Mouse (Mus musculus): ENCODE results near the gene Olfr1229. TPM values are rescaled to one million over a fixed set of nuclear protein-coding genes. Genes with fewer than 3 reads are reported as not detected.

Gene Olfr1229
- not detected in 2 replicates for polyA plus RNA-seq (2015; fragmentation: Nextera tagmentation; extraction: Ambion mirVana)

DNA sequence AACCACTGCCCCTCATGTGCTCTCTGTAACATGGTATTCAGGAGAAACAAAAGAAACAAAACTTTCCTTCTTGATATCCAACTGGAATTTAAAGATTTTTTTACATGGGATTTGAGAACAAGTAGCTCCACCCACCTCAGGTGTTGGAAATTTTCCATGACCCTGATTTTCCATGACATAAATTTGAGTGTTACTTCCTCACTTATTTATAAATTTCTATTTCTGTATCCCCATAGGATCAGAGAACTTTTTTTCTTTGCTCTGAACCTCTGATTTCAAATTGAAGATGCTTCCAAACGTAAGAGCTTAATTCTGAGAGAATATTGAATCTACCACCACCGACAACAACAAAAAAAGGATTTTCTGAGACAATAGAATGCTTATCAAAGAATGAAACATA is at the start of gene Olfr1229:
Olfr1229 (minus strand) TSS at position 101 of the 400 bp plus-strand sequence.
- 62% methylated on average over 2 of the region's 2 CpGs for WGBS
- Histone ChIP-seq H3K36me3 (ENCODE audit: insufficient read depth, low read length) (no peaks in the 10 kb centered on the region), H3K4me1 (ENCODE audit: insufficient read depth, low read depth, low read length) (no peaks in the 10 kb centered on the region), H3K4me2 (replicated peaks; ENCODE audit: low read depth, low read length) (no peak within 1 kb of the TSS), H3K27ac (ENCODE audit: low read length) (no peak within 1 kb of the TSS), H3K4me3 (ENCODE audit: low read depth, low read length) (no peak within 1 kb of the TSS), H3K9ac (replicated peaks; ENCODE audit: low read depth) (no peak within 1 kb of the TSS), H3K27me3 (replicated peaks; ENCODE audit: insufficient read depth, low read length) (no peaks in the 10 kb centered on the region), H3K9me3 (ENCODE audit: low read length) (no peaks in the 10 kb centered on the region)
- TF ChIP-seq CTCF (IDR thresholded peaks at IDR 0.05): no peak
- TF ChIP-seq EP300 (IDR thresholded peaks at IDR 0.05): no peak
- ATAC-seq (no peak), DNase-seq (ENCODE audit: low spot score) (no peak)

DNA sequence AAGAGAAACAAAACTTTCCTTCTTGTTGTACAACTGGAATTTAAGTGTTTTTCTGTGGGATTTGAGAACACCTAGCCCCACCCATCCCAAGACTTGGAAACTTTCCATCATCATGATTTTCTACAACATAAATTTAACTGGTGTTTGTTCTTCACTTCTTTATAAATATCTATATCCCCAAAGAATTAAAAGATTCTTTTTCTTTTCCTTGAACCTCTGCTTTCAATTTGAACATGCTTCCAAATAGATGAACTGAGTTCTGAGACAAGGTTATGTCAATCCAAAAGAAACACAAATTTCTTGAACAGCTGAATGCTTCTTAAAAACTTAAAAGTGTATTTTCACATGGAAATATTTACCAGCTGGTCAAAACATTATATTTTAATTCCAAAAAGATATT is 41.8 kb upstream of the Olfr1229 start, which contains the start of gene Olfr1232:
Olfr1232 (minus strand) TSS at position 101 of the 400 bp plus-strand sequence.
- DNase-seq (ENCODE audit: low spot score): no peak
- Histone ChIP-seq H3K9me3 (ENCODE audit: low read length) (no peaks in the 10 kb centered on the region), H3K4me3 (ENCODE audit: low read depth, low read length) (no peak within 1 kb of the TSS), H3K36me3 (ENCODE audit: insufficient read depth, low read length) (no peaks in the 10 kb centered on the region), H3K27me3 (replicated peaks; ENCODE audit: insufficient read depth, low read length) (no peaks in the 10 kb centered on the region), H3K27ac (ENCODE audit: low read length) (no peak within 1 kb of the TSS), H3K4me2 (replicated peaks; ENCODE audit: low read depth, low read length) (no peak within 1 kb of the TSS), H3K9ac (replicated peaks; ENCODE audit: low read depth) (no peak within 1 kb of the TSS), H3K4me1 (ENCODE audit: insufficient read depth, low read depth, low read length) (no peaks in the 10 kb centered on the region)
- no peak for ATAC-seq
- TF ChIP-seq EP300 (IDR thresholded peaks at IDR 0.05): no peak

DNA sequence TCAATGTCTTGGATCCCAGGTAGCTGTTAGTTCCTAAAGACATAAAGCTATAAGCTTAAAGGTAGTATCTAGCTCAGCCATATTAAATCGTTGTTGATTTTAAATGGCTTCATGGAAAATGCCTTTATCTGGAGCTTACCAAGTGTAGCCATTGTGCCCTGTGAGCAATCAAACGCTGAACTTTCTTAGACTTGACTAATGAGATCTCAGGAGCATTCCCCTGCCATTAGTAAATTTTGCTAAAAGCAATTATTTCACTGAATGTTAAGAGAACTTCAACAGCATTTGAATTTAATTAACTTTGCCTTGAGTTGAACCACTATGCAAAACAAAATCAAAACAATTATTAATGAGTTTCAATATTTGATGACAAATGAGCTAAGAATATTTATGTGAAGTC is 19.2 kb upstream of the Olfr1229 start, which contains the start of gene Olfr1231:
Olfr1231 (minus strand) TSS at position 101 of the 400 bp plus-strand sequence.
- H3K9me3 ChIP-seq (ENCODE audit: low read length): no peaks in the 10 kb centered on the region
- 61% methylated on average over 2 of the region's 2 CpGs for WGBS
- no peak within 1 kb of the TSS for H3K27ac ChIP-seq (ENCODE audit: low read length)
- no peak for TF ChIP-seq EP300 (IDR thresholded peaks at IDR 0.05)
- TF ChIP-seq CTCF (IDR thresholded peaks at IDR 0.05): no peak
- H3K9ac ChIP-seq (replicated peaks; ENCODE audit: low read depth): no peak within 1 kb of the TSS
- H3K4me2 ChIP-seq (replicated peaks; ENCODE audit: low read depth, low read length): no peak within 1 kb of the TSS
- no peaks in the 10 kb centered on the region for H3K27me3 ChIP-seq (replicated peaks; ENCODE audit: insufficient read depth, low read length)
- DNase-seq (ENCODE audit: low spot score) (no peak), ATAC-seq (no peak)
- no peaks in the 10 kb centered on the region for H3K36me3 ChIP-seq (ENCODE audit: insufficient read depth, low read length)
- no peaks in the 10 kb centered on the region for H3K4me1 ChIP-seq (ENCODE audit: insufficient read depth, low read depth, low read length)
- H3K4me3 ChIP-seq (ENCODE audit: low read depth, low read length): no peak within 1 kb of the TSS

DNA sequence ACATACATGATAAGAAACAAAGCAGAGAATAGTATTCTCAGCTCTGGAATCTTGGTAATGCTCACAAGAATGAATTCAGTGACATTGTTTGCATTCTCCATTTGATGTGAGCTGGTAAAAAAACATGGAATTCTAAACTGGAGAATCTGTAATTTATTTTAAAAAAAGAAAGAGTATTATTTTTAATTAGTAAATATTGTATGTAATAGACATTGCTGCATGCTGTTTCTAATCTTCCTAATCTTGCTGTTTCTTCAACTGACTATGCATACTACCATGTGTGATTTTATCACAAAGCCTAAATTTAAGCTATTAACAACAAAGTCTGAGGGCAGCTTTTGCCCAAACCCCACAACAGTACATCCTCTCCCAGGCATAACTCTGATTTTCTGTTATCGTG is 9.4 kb upstream of the Olfr1229 start, which contains the start of gene Olfr1230:
Olfr1230 (minus strand) TSS at position 101 of the 400 bp plus-strand sequence.
- H3K4me2 ChIP-seq (replicated peaks; ENCODE audit: low read depth, low read length): no peak within 1 kb of the TSS
- no peaks in the 10 kb centered on the region for H3K36me3 ChIP-seq (ENCODE audit: insufficient read depth, low read length)
- H3K9me3 ChIP-seq (ENCODE audit: low read length): no peaks in the 10 kb centered on the region
- H3K4me3 ChIP-seq (ENCODE audit: low read depth, low read length): no peak within 1 kb of the TSS
- no peaks in the 10 kb centered on the region for H3K27me3 ChIP-seq (replicated peaks; ENCODE audit: insufficient read depth, low read length)
- H3K9ac ChIP-seq (replicated peaks; ENCODE audit: low read depth): no peak within 1 kb of the TSS
- no peak for DNase-seq (ENCODE audit: low spot score)
- no peaks in the 10 kb centered on the region for H3K4me1 ChIP-seq (ENCODE audit: insufficient read depth, low read depth, low read length)
- TF ChIP-seq EP300 (IDR thresholded peaks at IDR 0.05): no peak
- TF ChIP-seq CTCF (IDR thresholded peaks at IDR 0.05): no peak
- no peak within 1 kb of the TSS for H3K27ac ChIP-seq (ENCODE audit: low read length)
- WGBS: 76% methylated on average over 1 of the region's 1 CpGs
- ATAC-seq: no peak

DNA sequence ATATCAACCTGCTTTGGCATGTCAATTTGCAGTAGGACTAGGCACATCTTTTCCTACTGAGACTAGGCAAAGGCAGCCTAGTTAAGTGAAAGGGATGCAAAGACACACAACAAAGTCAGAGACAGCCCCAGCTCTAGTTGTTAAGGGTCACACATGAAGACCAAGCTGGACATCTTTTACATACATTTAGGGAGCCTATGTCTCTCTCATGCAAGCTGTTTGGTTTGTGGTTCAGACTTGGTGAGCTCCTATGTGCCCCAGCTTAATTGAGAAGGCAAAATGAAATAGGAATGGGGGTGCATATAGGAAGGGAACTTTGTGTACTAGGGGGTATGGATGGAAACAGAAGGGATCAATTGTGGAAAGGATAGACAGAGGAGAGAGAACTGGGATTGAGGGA is 33.9 kb downstream of the Olfr1229 start, which contains the start of gene Olfr1228:
Olfr1228 (minus strand) TSS at position 101 of the 400 bp plus-strand sequence.
- Histone ChIP-seq H3K9ac (replicated peaks; ENCODE audit: low read depth) (no peak within 1 kb of the TSS), H3K27me3 (replicated peaks; ENCODE audit: insufficient read depth, low read length) (no peaks in the 10 kb centered on the region), H3K4me2 (replicated peaks; ENCODE audit: low read depth, low read length) (no peak within 1 kb of the TSS), H3K9me3 (ENCODE audit: low read length) (no peaks in the 10 kb centered on the region), H3K36me3 (ENCODE audit: insufficient read depth, low read length) (no peaks in the 10 kb centered on the region), H3K4me3 (ENCODE audit: low read depth, low read length) (no peak within 1 kb of the TSS), H3K4me1 (ENCODE audit: insufficient read depth, low read depth, low read length) (no peaks in the 10 kb centered on the region), H3K27ac (ENCODE audit: low read length) (no peak within 1 kb of the TSS)
- ATAC-seq: no peak
- no peak for DNase-seq (ENCODE audit: low spot score)
- TF ChIP-seq EP300 (IDR thresholded peaks at IDR 0.05) (no peak), CTCF (IDR thresholded peaks at IDR 0.05) (no peak)

Other genes starting within 250 kb of the Olfr1229 start
- gene Olfr1218, start 226.8 kb downstream of the Olfr1229 start, polyA plus RNA-seq (2015; fragmentation: Nextera tagmentation; extraction: Ambion mirVana): not detected in 2 replicates
- not detected in 2 replicates for gene Olfr1219, start 204.5 kb downstream of the Olfr1229 start, polyA plus RNA-seq (2015; fragmentation: Nextera tagmentation; extraction: Ambion mirVana)
- not detected in 2 replicates for gene Olfr1220, start 181.2 kb downstream of the Olfr1229 start, polyA plus RNA-seq (2015; fragmentation: Nextera tagmentation; extraction: Ambion mirVana)
- gene Olfr1221, start 170.7 kb downstream of the Olfr1229 start, polyA plus RNA-seq (2015; fragmentation: Nextera tagmentation; extraction: Ambion mirVana): not detected in 2 replicates
- gene Olfr1222, start 155.0 kb downstream of the Olfr1229 start, polyA plus RNA-seq (2015; fragmentation: Nextera tagmentation; extraction: Ambion mirVana): not detected in 2 replicates
- gene Olfr1223, start 136.5 kb downstream of the Olfr1229 start, polyA plus RNA-seq (2015; fragmentation: Nextera tagmentation; extraction: Ambion mirVana): not detected in 2 replicates
- gene Olfr1224-ps1, start 123.9 kb downstream of the Olfr1229 start, polyA plus RNA-seq (2015; fragmentation: Nextera tagmentation; extraction: Ambion mirVana): not detected in 2 replicates
- not detected in 2 replicates for gene Olfr1225, start 113.3 kb downstream of the Olfr1229 start, polyA plus RNA-seq (2015; fragmentation: Nextera tagmentation; extraction: Ambion mirVana)
- not detected in 2 replicates for gene Olfr1226, start 88.0 kb downstream of the Olfr1229 start, polyA plus RNA-seq (2015; fragmentation: Nextera tagmentation; extraction: Ambion mirVana)
- gene Olfr1228, start 34.0 kb downstream of the Olfr1229 start, polyA plus RNA-seq (2015; fragmentation: Nextera tagmentation; extraction: Ambion mirVana): not detected in 2 replicates
- gene Olfr1230, start 9.3 kb upstream of the Olfr1229 start, polyA plus RNA-seq (2015; fragmentation: Nextera tagmentation; extraction: Ambion mirVana): not detected in 2 replicates
- gene Olfr1231, start 19.1 kb upstream of the Olfr1229 start, polyA plus RNA-seq (2015; fragmentation: Nextera tagmentation; extraction: Ambion mirVana): not detected in 2 replicates
- not detected in 2 replicates for gene Olfr1232, start 41.7 kb upstream of the Olfr1229 start, polyA plus RNA-seq (2015; fragmentation: Nextera tagmentation; extraction: Ambion mirVana)
- gene Olfr1233, start 54.4 kb upstream of the Olfr1229 start, polyA plus RNA-seq (2015; fragmentation: Nextera tagmentation; extraction: Ambion mirVana): not detected in 2 replicates
- not detected in 2 replicates for gene Olfr1234, start 76.9 kb upstream of the Olfr1229 start, polyA plus RNA-seq (2015; fragmentation: Nextera tagmentation; extraction: Ambion mirVana)
- gene Olfr1238, start 121.7 kb upstream of the Olfr1229 start, polyA plus RNA-seq (2015; fragmentation: Nextera tagmentation; extraction: Ambion mirVana): not detected in 2 replicates
- not detected in 2 replicates for gene Olfr1239, start 132.4 kb upstream of the Olfr1229 start, polyA plus RNA-seq (2015; fragmentation: Nextera tagmentation; extraction: Ambion mirVana)
- not detected in 2 replicates for gene Olfr1240, start 155.0 kb upstream of the Olfr1229 start, polyA plus RNA-seq (2015; fragmentation: Nextera tagmentation; extraction: Ambion mirVana)
- gene Olfr1241, start 199.1 kb upstream of the Olfr1229 start, polyA plus RNA-seq (2015; fragmentation: Nextera tagmentation; extraction: Ambion mirVana): not detected in 2 replicates
- gene Olfr1242, start 210.3 kb upstream of the Olfr1229 start, polyA plus RNA-seq (2015; fragmentation: Nextera tagmentation; extraction: Ambion mirVana): not detected in 2 replicates
- gene Olfr1243, start 243.5 kb upstream of the Olfr1229 start, polyA plus RNA-seq (2015; fragmentation: Nextera tagmentation; extraction: Ambion mirVana): not detected in 2 replicates

Measured in lung, postnatal 0 days (tissue).